Mouse (Mus musculus) heart, adult 2 months (tissue): ENCODE measurements around the gene Maml2.

Experiments used
- CTCF ChIP-seq: fragments of 200-600 bp; IDR thresholded peaks from 2 replicates; pipeline ENCODE4 v1.8.1; 2022; ENCODE audit warnings: antibody characterized with exemption, mild to moderate bottlenecking, moderate library complexity
- EP300 ChIP-seq: fragments of 200-500 bp; IDR thresholded peaks from 2 replicates; pipeline ENCODE4 v1.6.1; 2011; ENCODE audit warnings: low read depth, low read length, control low read depth; ENCODE audit not compliant: insufficient read depth
- POLR2A ChIP-seq: fragments of 200-500 bp; IDR thresholded peaks from 2 replicates; pipeline ENCODE4 v1.6.1; 2011; ENCODE audit warnings: mild to moderate bottlenecking, low read depth, low read length, control low read depth; ENCODE audit not compliant: insufficient read depth

GRCm38 (mm10) chr9:13493746-13494145, 196.0 kb downstream of the Maml2 start:
- TF ChIP-seq CTCF (no peak), POLR2A (no peak), EP300 (no peak)
